Comparison of ENCODE assay signal across 20 mouse cellular contexts in the genomic region with DNA sequence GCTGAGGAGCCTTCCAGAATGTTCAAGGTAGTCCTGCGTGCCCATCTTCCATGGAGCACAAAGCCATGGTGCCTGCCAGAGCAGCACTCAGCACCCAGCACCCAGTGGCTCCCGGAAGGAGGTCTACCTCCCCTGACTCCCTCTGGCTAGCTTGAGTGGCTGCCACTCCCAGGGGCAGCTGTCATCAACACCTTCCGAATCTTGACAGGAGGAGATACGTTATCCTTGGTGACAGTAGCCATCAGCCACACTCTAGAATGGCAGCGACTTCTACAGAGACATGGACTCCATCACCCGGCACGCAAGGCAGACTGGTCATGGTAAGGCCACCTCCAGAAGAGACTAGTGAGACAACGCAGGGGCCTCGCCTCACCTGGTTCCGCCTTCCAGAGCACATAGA. TPM values are rescaled to one million over a fixed set of nuclear protein-coding genes. Genes with fewer than 3 reads are reported as not detected.
"Had no signal": no experiment of that assay in that cellular context is flagged by ENCODE, and none has a peak within 500 bp of the region (broad histone marks: within the 10 kb centered on the region; RNA-seq: fewer than 3 reads in every experiment).

No protein-coding gene starts in this region.

- H3K27ac ChIP-seq: layer of hippocampus, adult 2 months; left cerebral cortex, adult 2 months; limb, embryonic 15.5 days; liver, embryonic 12.5 days; lung, embryonic 15.5 days; macrophage; midbrain, embryonic 15.5 days; neural tube, embryonic 12.5 days; stomach, postnatal 0 days had no signal

- H3K27me3 ChIP-seq: limb, embryonic 15.5 days; lung, embryonic 15.5 days; midbrain, embryonic 15.5 days; neural tube, embryonic 12.5 days had no signal

- H3K9me3 ChIP-seq: limb, embryonic 15.5 days; liver, embryonic 12.5 days; lung, embryonic 15.5 days; midbrain, embryonic 15.5 days; neural tube, embryonic 12.5 days had no signal

- H3K4me1 ChIP-seq: limb, embryonic 15.5 days; liver, embryonic 12.5 days; lung, embryonic 15.5 days; megakaryocyte, embryonic 14.5 days; midbrain, embryonic 15.5 days; neural tube, embryonic 12.5 days had no signal

- H3K4me3 ChIP-seq: layer of hippocampus, adult 2 months; left cerebral cortex, adult 2 months; limb, embryonic 15.5 days; liver, embryonic 12.5 days; lung, embryonic 15.5 days; megakaryocyte, embryonic 14.5 days; midbrain, embryonic 15.5 days; neural tube, embryonic 12.5 days had no signal

- H3K36me3 ChIP-seq: limb, embryonic 15.5 days; liver, embryonic 12.5 days; lung, embryonic 15.5 days; midbrain, embryonic 15.5 days; neural tube, embryonic 12.5 days had no signal

- H3K9ac ChIP-seq: limb, embryonic 15.5 days; liver, embryonic 12.5 days; lung, embryonic 15.5 days; midbrain, embryonic 15.5 days; neural tube, embryonic 12.5 days had no signal

- ATAC-seq: liver, embryonic 12.5 days; midbrain, embryonic 15.5 days had no signal

- DNase-seq: kidney, postnatal 10 days; kidney, postnatal 4 days; lung, postnatal 14 days; thymus, postnatal 14 days had no signal

- H3K4me2 ChIP-seq: limb, embryonic 15.5 days; liver, embryonic 12.5 days; lung, embryonic 15.5 days; midbrain, embryonic 11.5 days; midbrain, embryonic 15.5 days; neural tube, embryonic 12.5 days had no signal

RNA-seq across cellular contexts. Expression of a gene that starts 6.3 kb away (rescaled TPM):
- total RNA-seq: left cerebral cortex, postnatal 25 days; monocyte, adult 5-6 weeks had no signal
- polyA plus RNA-seq: macrophage; urinary bladder, adult 2 months had no signal

RNA-seq across cellular contexts. Expression of a gene that starts 44.5 kb away (rescaled TPM):
- total RNA-seq: monocyte, adult 5-6 weeks had no signal
- polyA plus RNA-seq: macrophage had no signal

RNA-seq across cellular contexts. Expression of a gene that starts 46.2 kb away (rescaled TPM):
- polyA plus RNA-seq: limb, embryonic 11.5 days; liver, embryonic 12.5 days; liver, embryonic 16.5 days; lung, embryonic 15.5 days; midbrain, embryonic 15.5 days; neural tube, embryonic 12.5 days had no signal
